Mouse (Mus musculus) liver, adult 2 months (tissue): ENCODE data around the gene Carm1.

Experiments used
- CTCF ChIP-seq: fragments of 200-500 bp; IDR thresholded peaks from 2 replicates; pipeline ENCODE4 v1.5.1; 2011; ENCODE audit warnings: low read depth, low read length, control low read depth
- POLR2A ChIP-seq: fragments of 200-500 bp; IDR thresholded peaks from 2 replicates; pipeline ENCODE4 v1.6.1; 2011; ENCODE audit warnings: low read length, control low read depth; ENCODE audit not compliant: insufficient read depth; ENCODE audit errors: extremely low read depth

DNA sequence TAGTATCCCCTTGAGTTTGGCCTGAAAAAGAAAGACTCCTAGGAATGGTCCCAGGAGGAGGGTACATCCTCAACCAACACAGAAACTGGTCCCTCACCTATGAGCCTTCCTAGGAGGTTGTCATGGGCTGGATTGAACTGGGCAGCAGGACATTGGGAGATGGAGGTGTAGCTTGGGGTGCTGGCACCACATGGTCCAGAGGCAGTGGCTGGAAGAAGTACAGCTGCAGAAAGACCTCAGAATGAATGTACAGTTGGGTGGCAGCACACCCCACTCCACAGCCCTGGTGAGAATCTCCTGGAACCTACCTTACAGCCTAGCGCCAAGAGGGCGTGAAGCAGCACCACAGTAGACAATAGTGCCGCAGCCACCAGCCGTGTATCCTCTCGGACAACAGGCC is 42.8 kb downstream of the Carm1 start:
- TF ChIP-seq CTCF (no peak), POLR2A (no peak)
